Mouse (Mus musculus) limb, embryonic 15.5 days (tissue): ENCODE data around the gene Usp5. TPM values are rescaled to one million over a fixed set of nuclear protein-coding genes. Genes with fewer than 3 reads are reported as not detected.
"Not testable (repeated sequence)": the region's sequence is repeated elsewhere in the genome, so short reads cannot be mapped to it uniquely, and the experiment has no call there.

Source experiments
- ATAC-seq: fragments of 200-750 bp; cut with Nextera tagmentation; 2 replicates; pipeline ENCODE4 v1.8.0; 2017; ENCODE audit warnings: low read depth, moderate TSS enrichment; ENCODE audit not compliant: insufficient number of reproducible peaks, low FRiP score, low TSS enrichment
- H3K27ac ChIP-seq: fragments of 300-500 bp; sonication (generic); 2 replicates; pipeline ENCODE4 v1.5.1; 2015; ENCODE audit warnings: moderate library complexity, mild to moderate bottlenecking, inconsistent platforms
- H3K27me3 ChIP-seq: fragments of 300-500 bp; sonication (generic); 2 replicates; pipeline ENCODE4 v1.6.1; 2015; ENCODE audit warnings: inconsistent platforms
- H3K36me3 ChIP-seq: fragments of 300-500 bp; sonication (generic); 2 replicates; pipeline ENCODE4 v1.6.1; 2015; ENCODE audit warnings: inconsistent platforms
- H3K4me1 ChIP-seq: fragments of 300-500 bp; sonication (generic); 2 replicates; pipeline ENCODE4 v1.6.1; 2015; ENCODE audit warnings: inconsistent platforms
- H3K4me2 ChIP-seq: fragments of 300-500 bp; sonication (generic); 2 replicates; pipeline ENCODE4 v1.6.1; 2015; ENCODE audit warnings: mild to moderate bottlenecking, inconsistent platforms
- H3K4me3 ChIP-seq: fragments of 300-500 bp; sonication (generic); 2 replicates; pipeline ENCODE4 v1.5.1; 2015; ENCODE audit warnings: mild to moderate bottlenecking, inconsistent platforms
- H3K9ac ChIP-seq: fragments of 300-500 bp; sonication (generic); 2 replicates; pipeline ENCODE4 v1.6.1; 2015; ENCODE audit warnings: inconsistent platforms
- H3K9me3 ChIP-seq: fragments of 300-500 bp; sonication (generic); 2 replicates; pipeline ENCODE4 v1.6.1; 2016; ENCODE audit warnings: inconsistent platforms
- WGBS: fragments of 180-500 bp; shearing (Covaris S2); methylation state at CpG from one replicate; pipeline ENCODE4 v1.1.7; 2015; 5-methylcytosine and 5-hydroxymethylcytosine counted together
- polyA plus RNA-seq: library from polyadenylated mRNA; unstranded; fragments of >200 nt; fragmentation: Nextera tagmentation; extraction: Ambion mirVana; gene quantifications from 2 replicates; pipeline ENCODE4 v1.2.1, GENCODE M21; 2015

The Usp5 gene
- polyA plus RNA-seq, 1 experiment from 2014 or later, result 136 TPM

DNA sequence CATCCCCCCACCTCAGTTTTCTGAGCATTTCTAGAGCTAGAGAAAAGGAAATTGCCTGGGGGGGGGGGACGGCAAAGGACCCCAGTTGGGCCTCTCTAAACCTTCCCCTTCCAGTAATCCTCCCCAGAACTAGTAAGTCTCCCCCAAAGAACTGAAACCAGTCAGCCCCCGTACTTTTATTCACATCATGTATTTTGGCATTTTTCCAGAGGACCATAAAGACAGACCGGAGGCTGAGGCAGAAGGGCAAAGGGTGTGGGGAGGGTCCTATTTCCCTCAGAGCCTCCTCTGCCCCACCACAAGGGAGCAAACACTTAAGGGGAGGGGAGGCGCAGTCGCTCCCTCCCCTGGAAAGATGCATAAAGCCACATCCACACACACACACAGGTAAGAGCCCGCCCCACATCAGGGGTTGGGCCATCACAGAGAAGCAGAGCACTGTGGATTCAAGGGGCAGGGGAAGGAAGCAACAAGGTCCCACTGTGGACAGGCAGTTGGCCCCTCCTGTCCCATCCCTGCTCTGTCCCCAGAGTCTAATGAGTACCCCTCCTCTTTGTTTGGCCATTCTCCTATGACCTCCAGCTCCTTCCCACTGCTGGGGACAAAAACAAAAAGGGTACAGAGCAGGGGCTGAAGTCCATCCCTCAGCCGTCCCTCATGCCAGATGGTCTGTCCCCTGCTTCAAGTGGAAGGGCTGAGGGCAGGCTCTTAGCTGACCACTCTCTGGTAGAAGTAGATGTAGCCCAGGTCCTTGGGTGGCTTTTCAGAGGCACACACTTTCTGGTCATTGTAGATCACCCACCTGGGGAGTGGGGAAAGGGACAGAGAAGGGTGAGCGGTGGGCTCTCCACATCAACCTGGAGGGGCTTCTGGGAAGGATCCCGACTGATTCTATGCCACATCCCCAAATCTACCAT, 14.2 kb downstream of the Usp5 start:
- Histone ChIP-seq H3K27me3 (no peaks in the 10 kb centered on the region), H3K4me2 (no peak overlapping the region; the same call in 1 of the 2 replicates)

GRCm38 (mm10) chr6:124814448-124814847, 14.8 kb downstream of the Usp5 start:
- H3K9me3 ChIP-seq, result no peaks in the 10 kb centered on the region
- H3K27me3 ChIP-seq, result no peaks in the 10 kb centered on the region
- 33% methylated on average over 8 of the region's 8 CpGs for WGBS
- H3K36me3 ChIP-seq, result peaks cover 71% of the 10 kb centered on the region
- peak overlapping the region; percentile 72 for H3K4me2 ChIP-seq
- peak; percentile 16; the same call in 1 of the 2 replicates for ATAC-seq
- peak overlapping the region; percentile 70 for H3K4me3 ChIP-seq
- H3K27ac ChIP-seq, result peak overlapping the region; percentile 96
- H3K9ac ChIP-seq, result no peak overlapping the region
- peaks cover 42% of the 10 kb centered on the region for H3K4me1 ChIP-seq

More for the DNA sequence above, 14.2 kb downstream of the Usp5 start:
- peaks cover 76% of the 10 kb centered on the region for H3K36me3 ChIP-seq
- no peaks in the 10 kb centered on the region for H3K9me3 ChIP-seq
- no peak overlapping the region for H3K9ac ChIP-seq
- no peak overlapping the region for H3K4me3 ChIP-seq
- 66% methylated on average over 9 of the region's 9 CpGs for WGBS
- ATAC-seq, result no peak
- peak overlapping the region; percentile 96; the same call in 1 of the 2 replicates for H3K27ac ChIP-seq
- peaks cover 35% of the 10 kb centered on the region for H3K4me1 ChIP-seq

- Histone ChIP-seq H3K27me3 (no peaks in the 10 kb centered on the region), H3K4me1 (peaks cover 47% of the 10 kb centered on the region), H3K4me3 (peak within 1 kb of the TSS; percentile 70), H3K36me3 (peaks cover 65% of the 10 kb centered on the region), H3K9ac (peak within 1 kb of the TSS; percentile 76), H3K27ac (peak within 1 kb of the TSS; percentile 96), H3K4me2 (peak within 1 kb of the TSS; percentile 72), H3K9me3 (no peaks in the 10 kb centered on the region)
- ATAC-seq, result peak; percentile 78
- WGBS, result under 1% methylated on average over 22 of the region's 22 CpGs
These were observed 15.4 kb downstream of the Usp5 start, which contains the start of gene Tpi1 for GRCm38 (mm10) chr6:124813933-124814332. Gene Tpi1, minus strand, starts transcription at chr6:124814296.

DNA sequence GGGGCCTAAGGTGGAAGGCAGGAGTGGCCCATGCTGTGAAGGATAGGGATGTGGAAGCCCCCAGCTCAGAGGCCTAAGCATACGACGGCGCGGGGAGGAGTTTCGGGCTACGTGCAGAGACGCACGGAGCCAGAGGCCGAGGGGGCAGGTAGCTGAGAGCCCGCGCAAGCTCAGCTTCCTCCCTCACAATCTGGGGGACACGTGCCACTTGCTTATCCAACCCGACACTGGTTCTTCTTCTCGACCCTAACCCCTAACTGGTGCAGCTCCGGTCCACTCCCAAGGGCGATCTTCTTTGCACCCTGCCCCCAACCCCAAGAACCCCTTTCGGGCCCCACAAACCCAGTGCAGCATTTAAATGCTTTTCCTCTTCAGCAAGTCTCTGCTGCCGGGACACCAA, 15.8 kb downstream of the Usp5 start:
- Histone ChIP-seq H3K4me3 (peak overlapping the region; percentile 70), H3K9me3 (no peaks in the 10 kb centered on the region), H3K27me3 (no peaks in the 10 kb centered on the region), H3K9ac (peak overlapping the region; percentile 76), H3K36me3 (peaks cover 61% of the 10 kb centered on the region), H3K27ac (peak overlapping the region; percentile 96), H3K4me1 (peaks cover 49% of the 10 kb centered on the region), H3K4me2 (peak overlapping the region; percentile 72)
- under 1% methylated on average over 18 of the region's 18 CpGs for WGBS
- peak; percentile 53; the same call in 1 of the 2 replicates for ATAC-seq

GRCm38 (mm10) chr6:124812848-124813247, 16.4 kb downstream of the Usp5 start:
- H3K4me1 ChIP-seq, result peaks cover 53% of the 10 kb centered on the region
- 12% methylated on average over 9 of the region's 9 CpGs for WGBS
- no peaks in the 10 kb centered on the region for H3K27me3 ChIP-seq
- peak overlapping the region; percentile 72 for H3K4me2 ChIP-seq
- peak overlapping the region; percentile 96 for H3K27ac ChIP-seq
- H3K9ac ChIP-seq, result peak overlapping the region; percentile 76
- H3K9me3 ChIP-seq, result no peaks in the 10 kb centered on the region
- H3K36me3 ChIP-seq, result peaks cover 55% of the 10 kb centered on the region
- ATAC-seq, result no peak
- peak overlapping the region; percentile 70 for H3K4me3 ChIP-seq

DNA sequence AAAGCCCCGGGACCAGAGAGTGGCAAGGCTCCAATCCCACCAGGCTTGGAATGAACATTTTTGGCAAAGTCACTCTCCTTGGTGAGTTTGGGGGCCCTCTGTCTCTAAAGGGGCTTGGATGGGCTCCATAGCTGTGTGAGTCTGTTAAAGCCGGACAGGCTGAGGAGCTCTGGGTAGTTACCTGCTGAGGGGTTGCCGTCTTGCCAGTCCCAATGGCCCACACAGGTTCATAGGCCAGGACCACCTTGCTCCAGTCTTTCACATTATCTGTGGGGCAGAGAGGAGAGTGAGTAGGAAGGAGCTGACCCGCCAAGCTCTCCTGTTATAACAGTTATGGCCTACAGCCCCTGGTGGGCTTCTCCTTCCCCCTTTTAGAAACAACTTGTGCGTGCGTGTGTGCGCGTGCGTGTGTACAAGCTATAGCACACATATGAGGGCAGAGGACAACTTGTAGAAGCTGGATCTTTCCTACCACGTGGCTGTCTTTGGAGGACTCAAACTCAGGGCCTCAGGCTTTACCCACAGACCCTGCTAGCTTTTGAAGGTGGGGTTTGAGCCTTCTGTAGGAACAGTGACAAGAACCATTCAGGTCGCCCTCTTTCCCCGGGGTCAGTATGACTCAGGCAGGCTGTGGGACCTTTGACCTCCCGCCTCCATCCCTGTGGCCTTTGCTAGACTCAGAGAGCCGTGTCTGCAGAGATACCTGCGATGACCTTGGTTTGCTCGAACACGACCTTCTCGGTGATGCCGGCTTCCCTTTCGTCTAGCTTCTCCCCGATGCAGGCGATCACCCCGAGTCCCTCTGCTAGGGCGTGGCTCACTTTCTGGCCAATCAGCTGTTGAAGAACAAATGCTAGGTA, 17.4 kb downstream of the Usp5 start:
- H3K27ac ChIP-seq, result peak overlapping the region; percentile 96

DNA sequence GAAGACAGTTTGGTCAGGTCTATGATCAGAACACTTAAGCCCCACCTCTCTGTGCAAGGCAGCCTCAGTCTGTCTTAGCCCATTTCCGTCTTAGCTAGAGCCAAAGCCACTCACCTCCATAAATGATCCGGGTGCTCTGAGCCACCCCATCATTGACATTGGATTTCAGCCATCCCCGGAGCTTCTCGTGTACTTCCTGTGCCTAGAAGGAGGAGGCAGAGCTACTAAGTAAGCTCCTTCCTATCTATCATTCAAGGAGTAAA, 17.9 kb downstream of the Usp5 start:
- Histone ChIP-seq H3K9me3 (no peaks in the 10 kb centered on the region), H3K4me3 (no peak overlapping the region), H3K9ac (no peak overlapping the region), H3K4me2 (no peak overlapping the region), H3K36me3 (peaks cover 39% of the 10 kb centered on the region), H3K4me1 (peaks cover 57% of the 10 kb centered on the region), H3K27ac (peak overlapping the region; percentile 96; the same call in 1 of the 2 replicates), H3K27me3 (no peaks in the 10 kb centered on the region)
- ATAC-seq, result no peak
- WGBS, result 68% methylated on average over 4 of the region's 4 CpGs

More for the DNA sequence above, 17.4 kb downstream of the Usp5 start:
- peak overlapping the region; percentile 70 for H3K4me3 ChIP-seq
- no peaks in the 10 kb centered on the region for H3K27me3 ChIP-seq
- H3K4me1 ChIP-seq, result peaks cover 53% of the 10 kb centered on the region
- peak overlapping the region; percentile 72 for H3K4me2 ChIP-seq
- H3K36me3 ChIP-seq, result peaks cover 45% of the 10 kb centered on the region
- no peak overlapping the region for H3K9ac ChIP-seq
- 76% methylated on average over 24 of the region's 24 CpGs for WGBS
- H3K9me3 ChIP-seq, result no peaks in the 10 kb centered on the region
- ATAC-seq, result no peak

- Histone ChIP-seq H3K4me3 (peak overlapping the region; percentile 61; the same call in 1 of the 2 replicates), H3K4me1 (peaks cover 62% of the 10 kb centered on the region), H3K36me3 (peaks cover 34% of the 10 kb centered on the region)
- WGBS, result 78% methylated on average over 11 of the region's 11 CpGs
- H3K4me2 ChIP-seq, H3K27me3 ChIP-seq, H3K9ac ChIP-seq, H3K27ac ChIP-seq, H3K9me3 ChIP-seq, ATAC-seq: not testable (repeated sequence)
These were observed 18.5 kb downstream of the Usp5 start for GRCm38 (mm10) chr6:124810566-124811402.

- H3K27ac ChIP-seq, result peak overlapping the region; percentile 94
- H3K4me1 ChIP-seq, result peaks cover 63% of the 10 kb centered on the region
- no peak for ATAC-seq
- H3K27me3 ChIP-seq, result no peaks in the 10 kb centered on the region
- H3K4me3 ChIP-seq, result peak overlapping the region; percentile 61
- H3K9ac ChIP-seq, result peak overlapping the region; percentile 58; the same call in 1 of the 2 replicates
- peak overlapping the region; percentile 95 for H3K4me2 ChIP-seq
- 49% methylated on average over 14 of the region's 14 CpGs for WGBS
- H3K36me3 ChIP-seq, result peaks cover 28% of the 10 kb centered on the region
- H3K9me3 ChIP-seq, result no peaks in the 10 kb centered on the region
These were observed 19.3 kb downstream of the Usp5 start for GRCm38 (mm10) chr6:124809775-124810538.

DNA sequence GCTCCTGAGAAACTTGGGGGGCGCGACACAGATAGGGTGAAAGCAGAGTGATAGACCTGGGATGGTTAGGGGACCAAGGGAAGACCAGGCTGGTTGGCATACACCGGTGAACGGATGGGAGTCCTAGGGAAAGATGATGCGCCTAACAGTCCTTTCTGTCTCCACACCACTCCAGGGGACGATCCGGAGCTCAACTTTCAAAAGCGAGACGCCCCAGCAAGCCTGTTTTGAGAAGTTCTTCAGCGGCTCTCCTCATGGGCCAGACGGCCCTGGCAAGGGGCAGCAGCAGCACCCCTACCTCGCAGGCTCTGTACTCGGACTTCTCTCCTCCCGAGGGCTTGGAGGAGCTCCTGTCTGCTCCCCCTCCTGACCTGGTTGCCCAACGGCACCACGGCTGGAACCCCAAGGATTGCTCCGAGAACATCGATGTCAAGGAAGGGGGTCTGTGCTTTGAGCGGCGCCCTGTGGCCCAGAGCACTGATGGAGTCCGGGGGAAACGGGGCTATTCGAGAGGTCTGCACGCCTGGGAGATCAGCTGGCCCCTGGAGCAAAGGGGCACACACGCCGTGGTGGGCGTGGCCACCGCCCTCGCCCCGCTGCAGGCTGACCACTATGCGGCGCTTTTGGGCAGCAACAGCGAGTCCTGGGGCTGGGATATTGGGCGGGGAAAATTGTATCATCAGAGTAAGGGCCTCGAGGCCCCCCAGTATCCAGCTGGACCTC, 20.1 kb downstream of the Usp5 start:
- H3K27me3 ChIP-seq, result no peaks in the 10 kb centered on the region
- under 1% methylated on average over 35 of the region's 35 CpGs for WGBS
- H3K9ac ChIP-seq, result peak overlapping the region; percentile 58
- peaks cover 57% of the 10 kb centered on the region for H3K4me1 ChIP-seq
- peak overlapping the region; percentile 61 for H3K4me3 ChIP-seq
- H3K27ac ChIP-seq, result peak overlapping the region; percentile 94
- peaks cover 26% of the 10 kb centered on the region for H3K36me3 ChIP-seq
- H3K9me3 ChIP-seq, result no peaks in the 10 kb centered on the region
- peak; percentile 1; the same call in 1 of the 2 replicates for ATAC-seq
- H3K4me2 ChIP-seq, result peak overlapping the region; percentile 95
